Mouse (Mus musculus) layer of hippocampus, adult 2 months (tissue): ENCODE results near the gene Hes2. TPM values are rescaled to one million over a fixed set of nuclear protein-coding genes. Genes with fewer than 3 reads are reported as not detected.

Experiments
- DNase-seq, 2 experiments: peaks; one replicate each; pipeline ENCODE4 v3.0.0; 2022; ENCODE audit warnings: low spot score in 2 of 2
- H3K27ac ChIP-seq: fragments of 200-600 bp; 2 replicates; pipeline ENCODE4 v1.8.1; 2022
- H3K4me3 ChIP-seq: fragments of 200-600 bp; 2 replicates; pipeline ENCODE4 v1.8.1; 2022; ENCODE audit warnings: mild to moderate bottlenecking
- CTCF ChIP-seq: fragments of 200-600 bp; conservative IDR thresholded peaks from 2 replicates; pipeline ENCODE4 v1.8.1; 2022; ENCODE audit warnings: antibody characterized with exemption, mild to moderate bottlenecking, moderate library complexity
- total RNA-seq, 2 experiments: library from RNA; stranded (reverse); gene quantifications; 2 replicates each; pipeline ENCODE4 v1.2.3; 2021

Hes2 gene
- total RNA-seq, 2 experiments from 2014 or later = not detected

GRCm38 (mm10) chr4:152187142-152187541, 28.5 kb downstream of the Hes2 start:
- Histone ChIP-seq H3K27ac (peak overlapping the region; percentile 79; the same call in 1 of the 2 replicates), H3K4me3 (no peak overlapping the region)
- 0 out of 2 replicates have a peak, but pooled peaks have one; percentile 15 for TF ChIP-seq CTCF
- no peak for DNase-seq

GRCm38 (mm10) chr4:152188651-152189050, 30.0 kb downstream of the Hes2 start:
- Histone ChIP-seq H3K27ac (peak overlapping the region; percentile 28; the same call in 1 of the 2 replicates), H3K4me3 (no peak overlapping the region)
- DNase-seq = no peak
- no peak for TF ChIP-seq CTCF

DNA sequence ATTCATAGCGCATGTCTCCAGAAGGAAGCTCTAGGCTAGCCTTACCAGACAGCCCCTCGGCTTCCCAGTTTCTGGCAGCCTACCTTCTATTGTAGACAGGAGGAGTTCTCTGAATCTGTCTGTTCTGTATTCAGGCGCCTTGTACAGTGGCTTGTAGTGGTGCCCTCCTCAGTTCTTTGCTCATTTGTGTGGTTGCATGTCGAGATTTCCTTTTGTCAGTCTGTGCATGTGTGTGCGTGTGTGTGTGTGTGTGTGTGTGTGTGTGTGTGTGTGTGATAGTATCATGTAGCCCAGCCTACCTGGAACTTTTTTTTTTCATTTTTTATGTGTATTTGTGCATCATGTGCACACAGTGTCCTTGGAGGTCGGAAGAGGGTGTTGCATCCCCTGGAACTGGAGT, 30.4 kb downstream of the Hes2 start:
- no peak for DNase-seq
- TF ChIP-seq CTCF = no peak
- Histone ChIP-seq H3K4me3 (no peak overlapping the region), H3K27ac (peak overlapping the region; percentile 76; the same call in 1 of the 2 replicates)

- no peak for DNase-seq
- Histone ChIP-seq H3K27ac (peak overlapping the region; percentile 76), H3K4me3 (no peak overlapping the region)
- TF ChIP-seq CTCF = no peak
Observed at GRCm38 (mm10) chr4:152189691-152190090, 31.0 kb downstream of the Hes2 start.

- no peak for TF ChIP-seq CTCF
- no peak for DNase-seq
- no peak overlapping the region for H3K4me3 ChIP-seq
- H3K27ac ChIP-seq = peak overlapping the region; percentile 76
Observed at GRCm38 (mm10) chr4:152190096-152190653, 31.5 kb downstream of the Hes2 start.

DNA sequence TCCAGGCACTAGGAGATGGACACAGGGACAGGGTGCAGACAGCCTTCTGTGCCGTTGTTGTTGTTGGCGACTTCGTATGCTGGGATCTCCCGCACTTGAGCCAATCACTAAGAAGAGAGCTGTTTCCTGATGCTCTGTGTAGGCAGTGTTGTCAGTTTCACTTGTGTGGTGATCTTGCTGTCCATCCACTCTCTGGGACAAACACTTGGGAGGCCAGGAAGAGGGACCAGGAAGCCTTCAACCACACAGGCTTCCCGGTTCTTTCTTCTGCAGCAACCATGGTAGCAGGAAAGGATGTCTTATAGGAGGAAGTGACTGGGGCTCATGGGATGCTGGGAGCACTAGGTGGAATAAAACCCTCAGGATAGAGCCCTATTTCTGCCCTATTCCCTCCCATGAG, 32.0 kb downstream of the Hes2 start:
- TF ChIP-seq CTCF = no peak
- no peak overlapping the region for H3K4me3 ChIP-seq
- peak overlapping the region; percentile 76 for H3K27ac ChIP-seq
- DNase-seq = no peak

DNA sequence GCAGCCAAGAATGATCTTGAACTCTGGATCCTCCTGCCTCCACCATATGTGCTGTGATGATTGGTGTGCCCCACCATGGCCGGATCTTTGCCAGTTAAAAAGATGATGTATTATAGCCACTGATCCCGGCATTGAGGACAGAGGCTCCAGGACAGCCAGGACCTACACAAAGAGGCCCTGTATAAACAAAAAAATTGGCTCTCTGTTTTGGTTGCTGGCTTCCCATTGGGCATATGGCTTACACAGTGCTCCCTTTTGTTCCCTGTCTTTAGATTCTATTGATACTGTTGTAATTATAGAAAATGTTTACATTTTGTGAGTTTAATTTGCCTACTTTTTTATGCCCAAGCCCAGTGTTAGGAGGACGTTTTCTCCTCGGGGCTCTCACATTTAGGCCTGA, 33.9 kb downstream of the Hes2 start:
- Histone ChIP-seq H3K4me3 (no peak overlapping the region), H3K27ac (peak overlapping the region; percentile 82)
- no peak for DNase-seq
- no peak for TF ChIP-seq CTCF

DNA sequence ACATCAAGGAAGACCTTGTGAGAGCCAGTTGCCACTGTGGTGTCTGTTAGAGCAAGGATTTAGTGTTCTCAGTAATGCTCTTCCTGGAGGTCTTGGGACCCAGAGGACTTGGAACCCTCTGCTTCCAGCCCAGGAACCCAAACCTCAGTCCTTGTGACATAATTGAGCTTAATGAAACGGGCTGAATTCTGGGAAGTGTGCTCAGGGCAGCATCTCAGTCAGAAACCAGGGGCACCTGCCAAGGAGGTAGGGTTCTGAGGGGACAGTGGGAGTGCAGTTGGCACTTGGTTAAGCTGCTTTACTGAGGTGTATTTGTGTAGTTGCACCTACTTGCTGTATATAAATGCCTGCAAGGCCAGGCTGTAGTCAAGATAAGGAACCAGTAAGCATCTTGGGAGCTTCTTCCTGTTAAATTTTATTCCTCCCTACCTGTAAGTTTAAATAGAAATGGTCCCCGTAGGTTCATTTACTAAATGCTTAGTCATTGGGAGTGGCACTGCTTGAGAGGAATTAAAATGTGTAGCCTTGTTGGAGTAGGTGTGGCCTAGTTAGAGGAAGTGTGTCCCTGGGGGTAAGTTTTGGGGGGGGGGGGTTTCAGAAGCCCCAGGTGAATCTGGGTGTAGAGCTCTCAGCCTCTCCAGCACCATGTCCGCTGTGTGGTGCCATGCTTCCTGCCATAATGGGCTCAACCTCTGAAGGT, 36.0 kb downstream of the Hes2 start:
- Histone ChIP-seq H3K4me3 (no peak overlapping the region), H3K27ac (peak overlapping the region; percentile 68; the same call in 1 of the 2 replicates)
- DNase-seq = no peak
- TF ChIP-seq CTCF = no peak

DNA sequence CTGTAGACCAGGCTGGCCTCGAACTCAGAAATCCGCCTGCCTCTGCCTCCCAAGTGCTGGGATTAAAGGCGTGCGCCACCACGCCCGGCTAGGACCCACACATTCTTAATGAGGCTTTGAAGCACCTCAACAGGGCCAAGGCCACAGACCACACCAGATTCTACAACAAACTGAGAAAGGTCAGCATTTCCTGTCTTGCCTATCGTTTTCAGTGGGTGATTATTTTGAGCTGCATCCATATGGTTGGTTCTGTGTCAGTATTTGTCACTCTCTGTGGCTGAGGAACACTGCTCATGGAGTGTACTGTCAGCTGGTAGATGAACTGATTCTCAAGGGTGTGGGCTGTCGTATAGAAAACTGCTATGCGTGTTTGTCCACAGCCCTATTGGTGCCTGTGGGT, 37.6 kb downstream of the Hes2 start:
- TF ChIP-seq CTCF = no peak
- Histone ChIP-seq H3K4me3 (no peak overlapping the region), H3K27ac (0 out of 2 replicates have a peak overlapping the region, but pooled peaks have one; percentile 32)
- no peak for DNase-seq

- Histone ChIP-seq H3K4me3 (no peak overlapping the region), H3K27ac (no peak overlapping the region)
- DNase-seq = no peak
- TF ChIP-seq CTCF = no peak
Observed at GRCm38 (mm10) chr4:152197545-152197944, 38.9 kb downstream of the Hes2 start.

GRCm38 (mm10) chr4:152199617-152200016, 41.0 kb downstream of the Hes2 start:
- no peak for DNase-seq

DNA sequence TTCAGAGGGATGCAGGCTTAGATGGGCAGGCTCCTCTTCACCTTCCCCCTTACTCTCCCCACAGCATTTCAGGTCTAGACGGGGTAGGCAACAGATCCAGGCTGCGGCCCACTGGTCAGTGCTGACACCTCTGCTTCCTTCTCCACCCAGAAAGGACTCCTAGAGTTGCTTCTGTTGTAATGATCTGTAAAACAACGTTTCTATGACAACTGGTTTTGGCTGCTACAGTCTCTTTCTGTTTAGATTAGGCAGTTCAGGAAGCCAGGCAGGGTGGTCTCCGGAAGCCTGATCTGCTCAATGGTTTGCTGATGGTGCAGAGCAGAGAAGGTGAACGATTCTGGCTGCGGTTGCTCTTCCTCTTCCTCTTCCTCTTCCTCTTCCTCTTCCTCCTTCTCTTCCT, 42.8 kb downstream of the Hes2 start:
- no peak for DNase-seq
- Histone ChIP-seq H3K27ac (peak overlapping the region; percentile 87), H3K4me3 (no peak overlapping the region)
- no peak for TF ChIP-seq CTCF

More at GRCm38 (mm10) chr4:152199617-152200016, 41.0 kb downstream of the Hes2 start:
- no peak for TF ChIP-seq CTCF
- H3K4me3 ChIP-seq = no peak overlapping the region
- no peak overlapping the region for H3K27ac ChIP-seq

GRCm38 (mm10) chr4:152202418-152202817, 43.8 kb downstream of the Hes2 start:
- no peak overlapping the region for H3K4me3 ChIP-seq
- no peak for DNase-seq
- peak overlapping the region; percentile 87 for H3K27ac ChIP-seq
- TF ChIP-seq CTCF = no peak

DNA sequence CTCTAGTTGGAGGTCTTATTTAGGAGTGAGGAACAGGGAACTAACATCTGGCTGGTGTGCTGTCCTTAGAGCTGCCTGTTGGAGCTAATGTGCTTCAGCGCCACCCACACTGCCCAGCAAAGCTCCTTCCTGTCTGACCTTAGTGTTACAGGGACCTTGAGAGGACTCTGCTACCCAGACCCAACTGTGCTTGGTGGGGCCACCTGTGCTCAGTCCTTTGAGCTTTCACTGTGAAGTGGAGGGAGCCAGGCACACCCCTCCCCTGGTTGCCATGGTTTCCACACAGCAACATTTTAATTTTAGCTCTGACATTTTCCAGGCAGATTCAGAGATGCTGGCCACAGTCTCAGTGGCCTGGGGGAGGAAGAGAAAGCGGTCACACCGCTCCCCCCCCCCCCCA, 44.2 kb downstream of the Hes2 start:
- DNase-seq = peak; percentile 50 to 69
- Histone ChIP-seq H3K4me3 (no peak overlapping the region), H3K27ac (peak overlapping the region; percentile 87)
- no peak for TF ChIP-seq CTCF
